Mouse (Mus musculus) liver, adult 2 months (tissue): ENCODE measurements around the gene Fcrlb. TPM values are rescaled to one million over a fixed set of nuclear protein-coding genes. Genes with fewer than 3 reads are reported as not detected.

Experiments used
- DNase-seq: peaks from one replicate; pipeline ENCODE4 v3.0.0-alpha.2; 2011; ENCODE audit warnings: low read depth, low spot score; ENCODE audit errors: extremely low read depth
- H3K27ac ChIP-seq: fragments of 200-500 bp; replicated peaks from 2 replicates; pipeline ENCODE4 v1.5.1; 2012; ENCODE audit warnings: low read depth, mild to moderate bottlenecking, control low read depth, inconsistent platforms, low read length; ENCODE audit not compliant: insufficient read depth
- H3K27me3 ChIP-seq: fragments of 200-500 bp; 2 replicates; pipeline ENCODE4 v1.6.1; 2012; ENCODE audit warnings: mild to moderate bottlenecking, moderate library complexity, low read length, inconsistent platforms; ENCODE audit not compliant: control insufficient read depth, insufficient read depth
- H3K36me3 ChIP-seq: fragments of 200-500 bp; 2 replicates; pipeline ENCODE4 v1.6.1; 2012; ENCODE audit warnings: low read length, inconsistent platforms; ENCODE audit not compliant: control insufficient read depth, insufficient read depth
- H3K4me1 ChIP-seq: fragments of 200-500 bp; 2 replicates; pipeline ENCODE4 v1.6.1; 2011; ENCODE audit warnings: low read length; ENCODE audit not compliant: control insufficient read depth, insufficient read depth
- H3K4me3 ChIP-seq: fragments of 200-500 bp; 2 replicates; pipeline ENCODE4 v1.5.1; 2011; ENCODE audit warnings: low read depth, mild to moderate bottlenecking, control low read depth, low read length, moderate library complexity; ENCODE audit not compliant: insufficient read depth
- H3K79me2 ChIP-seq: fragments of 200-500 bp; 2 replicates; pipeline ENCODE4 v1.6.1; 2012; ENCODE audit warnings: inconsistent platforms, mild to moderate bottlenecking, low read length, moderate library complexity; ENCODE audit not compliant: control insufficient read depth, insufficient read depth
- H3K9ac ChIP-seq: fragments of 200-500 bp; 2 replicates; pipeline ENCODE4 v1.6.1; 2012; ENCODE audit warnings: low read depth, mild to moderate bottlenecking, control low read depth, inconsistent platforms, low read length
- CTCF ChIP-seq: fragments of 200-500 bp; IDR thresholded peaks from 2 replicates; pipeline ENCODE4 v1.5.1; 2011; ENCODE audit warnings: low read depth, low read length, control low read depth
- POLR2A ChIP-seq: fragments of 200-500 bp; IDR thresholded peaks from 2 replicates; pipeline ENCODE4 v1.6.1; 2011; ENCODE audit warnings: low read length, control low read depth; ENCODE audit not compliant: insufficient read depth; ENCODE audit errors: extremely low read depth
- WGBS: fragments of 180-500 bp; shearing (Covaris S2); methylation state at CpG from one replicate; pipeline ENCODE4 v1.1.7; 2018; 5-methylcytosine and 5-hydroxymethylcytosine counted together
- polyA plus RNA-seq: library from polyadenylated mRNA; depleted of rRNA; stranded (reverse); fragments of >200 nt; gene quantifications from 2 replicates; pipeline ENCODE4 v1.2.3, GENCODE M21; 2012
- total RNA-seq: library from RNA; depleted of rRNA; stranded (reverse); fragments of >200 nt; gene quantifications from 2 replicates; pipeline ENCODE4 v1.2.3, GENCODE M21; 2014

The Fcrlb gene
- total and polyA plus RNA-seq, 2 experiments: 0.11 to 0.18 TPM

DNA sequence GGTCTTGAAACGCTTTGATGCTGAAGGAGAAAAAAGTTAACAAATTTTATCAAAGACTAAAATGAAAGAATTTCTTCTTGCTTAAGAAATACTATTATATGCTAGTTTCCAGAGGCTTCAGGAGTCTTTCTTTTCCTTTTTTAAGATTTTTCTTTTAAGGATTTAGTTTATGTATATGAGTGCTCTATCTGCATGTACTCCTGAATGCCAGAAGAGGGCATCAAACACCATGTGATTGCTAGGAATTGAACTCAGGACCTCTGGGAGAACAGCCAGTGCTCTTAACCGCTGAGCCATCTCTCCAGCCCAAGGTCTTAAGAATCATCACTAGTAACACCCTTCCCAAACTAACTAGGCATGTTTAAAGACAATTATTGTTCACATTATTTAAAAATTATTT, 40.8 kb downstream of the Fcrlb start:
- WGBS: 67% methylated on average over 2 of the region's 2 CpGs
- no peaks in the 10 kb centered on the region for H3K79me2 ChIP-seq
- H3K27me3 ChIP-seq: no peaks in the 10 kb centered on the region
- H3K36me3 ChIP-seq: peaks cover 21% of the 10 kb centered on the region
- H3K4me1 ChIP-seq: no peaks in the 10 kb centered on the region; the same call in 1 of the 2 replicates
- DNase-seq: peak; percentile 55
- no peak overlapping the region for H3K27ac ChIP-seq
- H3K4me3 ChIP-seq: no peak overlapping the region
- H3K9ac ChIP-seq: no peak overlapping the region
- TF ChIP-seq POLR2A (no peak), CTCF (peak; percentile 34)

DNA sequence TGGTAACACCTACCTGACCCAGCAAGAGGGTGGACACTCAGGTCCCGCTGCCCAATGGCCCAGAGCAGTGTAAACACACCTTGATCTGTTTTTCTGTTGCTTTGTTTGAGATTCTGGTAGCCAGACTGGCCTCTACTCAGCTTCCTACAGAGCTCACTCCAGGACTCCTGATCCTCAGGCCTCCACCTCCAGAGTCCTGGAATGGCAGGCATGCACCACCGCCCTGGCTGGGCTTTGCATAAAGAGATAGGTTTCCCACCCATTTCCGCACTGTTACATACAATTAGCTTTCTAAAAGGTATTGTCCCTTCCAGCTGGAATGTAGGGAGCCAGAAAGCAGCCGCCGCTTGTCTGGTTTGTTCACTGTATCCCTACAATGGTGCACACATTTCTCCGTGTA, 41.3 kb downstream of the Fcrlb start:
- Histone ChIP-seq H3K79me2 (no peaks in the 10 kb centered on the region), H3K4me1 (no peaks in the 10 kb centered on the region; the same call in 1 of the 2 replicates), H3K9ac (no peak overlapping the region), H3K27me3 (no peaks in the 10 kb centered on the region), H3K36me3 (peaks cover 18% of the 10 kb centered on the region), H3K27ac (no peak overlapping the region), H3K4me3 (no peak overlapping the region)
- 79% methylated on average over 6 of the region's 6 CpGs for WGBS
- DNase-seq: no peak
- no peak for TF ChIP-seq POLR2A
- no peak for TF ChIP-seq CTCF

- 14% methylated on average over 14 of the region's 14 CpGs for WGBS
- Histone ChIP-seq H3K27ac (no peak overlapping the region), H3K9ac (peak overlapping the region; percentile 53), H3K4me1 (peaks cover 12% of the 10 kb centered on the region), H3K79me2 (peaks cover 8% of the 10 kb centered on the region; the same call in 1 of the 2 replicates), H3K4me3 (peak overlapping the region; percentile 61), H3K36me3 (peaks cover 5% of the 10 kb centered on the region), H3K27me3 (no peaks in the 10 kb centered on the region)
- no peak for DNase-seq
- TF ChIP-seq POLR2A (no peak), CTCF (no peak)
These were observed 43.8 kb downstream of the Fcrlb start for GRCm38 (mm10) chr1:170868905-170869283.

- peaks cover 15% of the 10 kb centered on the region for H3K4me1 ChIP-seq
- peaks cover 11% of the 10 kb centered on the region; the same call in 1 of the 2 replicates for H3K79me2 ChIP-seq
- H3K9ac ChIP-seq: peak overlapping the region; percentile 53
- H3K36me3 ChIP-seq: peaks cover 2% of the 10 kb centered on the region
- H3K27me3 ChIP-seq: no peaks in the 10 kb centered on the region
- H3K27ac ChIP-seq: no peak overlapping the region
- peak; percentile 91 for DNase-seq
- TF ChIP-seq POLR2A (no peak), CTCF (no peak)
- peak overlapping the region; percentile 61 for H3K4me3 ChIP-seq
- WGBS: under 1% methylated on average over 33 of the region's 33 CpGs
These were observed 44.4 kb downstream of the Fcrlb start for GRCm38 (mm10) chr1:170868107-170868904.

DNA sequence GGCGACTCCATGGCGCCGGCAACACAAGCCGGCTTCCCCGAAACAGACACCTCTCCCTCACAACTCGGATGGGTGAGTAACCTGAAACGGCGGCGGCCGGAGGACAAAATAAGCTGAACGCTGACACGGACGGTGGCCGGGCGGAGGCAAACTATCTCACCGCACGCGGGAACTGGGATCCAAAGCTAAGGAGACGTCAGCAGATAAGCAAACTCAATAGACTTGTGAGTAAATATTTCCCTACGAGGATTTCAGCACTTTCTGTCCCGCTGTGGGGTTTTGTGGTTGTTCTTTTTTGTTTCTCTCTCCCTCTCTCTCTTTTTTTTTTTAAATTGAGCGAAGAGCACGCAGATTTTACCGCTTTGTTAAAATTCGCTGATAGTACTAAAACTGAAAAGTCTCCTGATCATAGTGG, 45.0 kb downstream of the Fcrlb start, which contains the start of gene Atf6:
TSS of gene Atf6 (minus strand) at position 81 of the 415 bp plus-strand sequence.
- TF ChIP-seq POLR2A (peak; percentile 72), CTCF (no peak)
- Histone ChIP-seq H3K4me3 (peak within 1 kb of the TSS; percentile 91), H3K79me2 (peaks cover 15% of the 10 kb centered on the region; the same call in 1 of the 2 replicates), H3K27ac (peak within 1 kb of the TSS; percentile 94), H3K27me3 (no peaks in the 10 kb centered on the region), H3K9ac (peak within 1 kb of the TSS; percentile 88), H3K36me3 (no peaks in the 10 kb centered on the region), H3K4me1 (peaks cover 19% of the 10 kb centered on the region)
- DNase-seq: peak; percentile 94
- WGBS: under 1% methylated on average over 25 of the region's 25 CpGs
